Mouse (Mus musculus): ENCODE data around the gene Olfr694. TPM values are rescaled to one million over a fixed set of nuclear protein-coding genes. Genes with fewer than 3 reads are reported as not detected.

Olfr694 gene
- polyA plus RNA-seq, 1 experiment from 2014 or later: not detected

DNA sequence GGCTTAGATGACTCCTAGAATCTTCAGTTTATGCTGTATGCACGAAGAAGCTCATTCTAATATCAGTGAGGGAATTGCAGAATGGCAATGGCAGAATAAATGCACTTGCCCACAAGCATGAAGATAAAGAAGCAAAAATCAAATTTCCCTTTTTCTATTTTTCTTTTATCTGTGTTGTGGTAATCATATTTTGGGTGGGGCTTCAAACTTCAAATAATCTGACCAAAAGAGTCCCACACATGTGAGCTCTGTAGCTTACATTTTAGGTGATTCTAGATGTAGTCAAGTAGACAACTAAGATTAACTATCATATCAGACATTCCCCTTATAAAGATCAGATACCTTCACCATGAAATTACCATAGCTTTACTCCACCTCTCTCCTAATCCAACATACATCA, 41.8 kb downstream of the Olfr694 start:
- Histone ChIP-seq H3K27ac (replicated peaks) (no peak overlapping the region), H3K4me2 (replicated peaks) (no peak overlapping the region), H3K27me3 (no peaks in the 10 kb centered on the region), H3K9ac (replicated peaks) (no peak overlapping the region), H3K9me3 (no peaks in the 10 kb centered on the region), H3K36me3 (no peaks in the 10 kb centered on the region), H3K4me1 (no peaks in the 10 kb centered on the region), H3K4me3 (no peak overlapping the region)
- no peak for ATAC-seq (ENCODE audit: low FRiP score, low read depth)
- WGBS: 76% methylated on average over 1 of the region's 1 CpGs

DNA sequence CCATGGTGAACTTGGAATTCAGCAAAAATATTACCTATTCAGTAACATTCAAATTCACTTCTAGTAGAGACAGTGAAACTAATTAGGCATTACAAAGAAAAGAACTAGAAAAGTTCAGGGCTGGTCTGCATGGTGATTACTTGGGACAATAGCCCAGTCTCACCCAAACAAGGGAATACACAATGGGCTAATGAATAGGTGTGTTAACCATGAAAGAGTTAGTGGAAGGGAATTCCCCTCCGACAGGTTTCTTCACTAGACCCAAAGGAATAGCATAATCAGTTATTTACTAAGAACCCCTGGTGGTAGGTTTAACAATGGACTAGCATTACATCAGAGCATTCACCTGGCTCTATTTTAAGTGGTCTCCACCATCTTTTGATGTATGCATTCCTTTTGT, 46.4 kb downstream of the Olfr694 start:
- Histone ChIP-seq H3K4me2 (replicated peaks) (no peak overlapping the region), H3K27ac (replicated peaks) (no peak overlapping the region), H3K36me3 (no peaks in the 10 kb centered on the region), H3K4me3 (no peak overlapping the region), H3K4me1 (no peaks in the 10 kb centered on the region), H3K27me3 (no peaks in the 10 kb centered on the region), H3K9ac (replicated peaks) (no peak overlapping the region), H3K9me3 (no peaks in the 10 kb centered on the region)
- 70% methylated on average over 1 of the region's 1 CpGs for WGBS
- no peak for ATAC-seq (ENCODE audit: low FRiP score, low read depth)

DNA sequence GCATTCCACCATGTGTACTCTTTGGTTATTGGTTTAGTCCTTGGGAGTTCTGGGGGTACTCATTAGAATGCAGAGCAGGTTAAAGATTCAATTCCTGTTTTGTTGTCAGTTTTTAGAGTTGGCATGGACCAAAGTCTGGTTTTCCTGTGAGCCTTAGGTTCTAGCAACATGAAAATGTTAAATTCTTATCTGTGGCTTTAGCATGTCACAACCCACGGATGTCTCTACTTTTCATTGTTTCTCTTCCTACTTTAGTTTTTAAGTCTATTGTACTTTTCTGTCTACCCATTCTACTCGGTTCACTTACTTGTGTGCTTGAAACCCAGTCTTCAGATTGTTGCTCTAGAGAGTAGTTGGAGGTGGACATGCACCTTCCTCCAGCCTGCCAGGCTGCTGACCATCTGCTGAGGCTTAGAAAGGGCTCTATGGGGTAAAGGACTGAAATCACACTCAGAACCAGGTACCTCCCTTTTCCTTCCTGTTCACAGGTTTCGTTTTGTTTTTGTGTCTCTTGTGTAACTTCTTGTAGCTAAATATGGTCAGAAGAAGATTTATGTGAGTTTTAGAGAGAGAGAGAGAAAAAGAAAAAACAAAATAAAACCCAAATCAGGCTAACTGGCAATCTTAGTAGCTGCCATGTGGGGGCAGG, 47.3 kb downstream of the Olfr694 start:
- no peaks in the 10 kb centered on the region for H3K36me3 ChIP-seq
- H3K27ac ChIP-seq (replicated peaks): no peak overlapping the region
- H3K4me3 ChIP-seq: no peak overlapping the region
- H3K9me3 ChIP-seq: no peaks in the 10 kb centered on the region
- H3K27me3 ChIP-seq: no peaks in the 10 kb centered on the region
- H3K4me2 ChIP-seq (replicated peaks): no peak overlapping the region
- ATAC-seq (ENCODE audit: low FRiP score, low read depth): no peak
- WGBS: 73% methylated on average over 3 of the region's 3 CpGs
- no peak overlapping the region for H3K9ac ChIP-seq (replicated peaks)
- H3K4me1 ChIP-seq: no peaks in the 10 kb centered on the region

DNA sequence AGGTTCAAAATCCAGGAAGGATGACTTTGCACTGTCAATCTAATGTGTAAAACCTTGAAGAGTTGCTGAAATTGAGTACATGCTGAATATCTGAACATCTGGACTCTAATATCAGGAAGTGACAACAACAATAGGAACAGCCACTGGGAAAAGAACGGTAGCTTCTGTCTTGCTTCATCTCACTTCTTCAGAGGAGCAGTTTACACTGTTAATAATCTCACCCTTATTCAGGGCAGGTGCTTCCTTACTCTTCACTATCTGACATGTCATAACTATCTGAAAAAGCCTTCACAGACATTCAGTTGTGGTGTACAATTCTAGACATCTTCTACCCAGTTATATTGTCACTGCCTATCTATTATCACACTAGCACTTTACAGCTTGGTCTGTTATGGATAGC, 50.8 kb downstream of the Olfr694 start:
- no peaks in the 10 kb centered on the region for H3K36me3 ChIP-seq
- no peaks in the 10 kb centered on the region for H3K27me3 ChIP-seq
- no peak overlapping the region for H3K9ac ChIP-seq (replicated peaks)
- WGBS: 85% methylated on average over 1 of the region's 1 CpGs
- no peaks in the 10 kb centered on the region for H3K4me1 ChIP-seq
- H3K9me3 ChIP-seq: no peaks in the 10 kb centered on the region
- H3K27ac ChIP-seq (replicated peaks): no peak overlapping the region
- H3K4me2 ChIP-seq (replicated peaks): no peak overlapping the region
- H3K4me3 ChIP-seq: no peak overlapping the region
- ATAC-seq (ENCODE audit: low FRiP score, low read depth): no peak

DNA sequence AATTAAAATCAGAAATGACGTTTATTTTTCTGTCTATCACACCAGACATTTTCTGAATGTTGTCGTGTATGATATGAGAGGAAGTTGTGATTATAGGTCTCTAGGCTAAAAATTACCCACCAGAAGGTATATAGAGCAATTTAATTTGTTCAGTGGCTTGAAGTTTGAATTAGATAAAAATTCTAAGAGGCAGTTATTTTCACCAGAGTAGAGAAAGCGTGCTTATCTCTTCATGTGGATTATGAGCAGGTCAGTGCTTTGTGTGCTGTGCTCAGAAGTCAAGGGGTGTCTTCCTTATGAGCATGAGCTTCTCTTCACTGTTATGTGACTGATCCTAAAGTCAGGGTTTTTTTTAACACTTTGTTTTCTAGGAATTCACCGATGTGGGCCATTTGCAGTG, 56.1 kb downstream of the Olfr694 start:
- no peak overlapping the region for H3K4me3 ChIP-seq
- H3K9ac ChIP-seq (replicated peaks): no peak overlapping the region
- ATAC-seq (ENCODE audit: low FRiP score, low read depth): no peak
- no peaks in the 10 kb centered on the region for H3K4me1 ChIP-seq
- H3K27ac ChIP-seq (replicated peaks): no peak overlapping the region
- H3K27me3 ChIP-seq: no peaks in the 10 kb centered on the region
- H3K36me3 ChIP-seq: no peaks in the 10 kb centered on the region
- no peak overlapping the region for H3K4me2 ChIP-seq (replicated peaks)
- H3K9me3 ChIP-seq: no peaks in the 10 kb centered on the region
- 80% methylated on average over 4 of the region's 4 CpGs for WGBS

Other genes with a start within 250 kb of the Olfr694 start
- not detected in 2 replicates for gene Olfr693, start 11.2 kb downstream of the Olfr694 start, polyA plus RNA-seq (2016; fragmentation: Nextera tagmentation; extraction: Ambion mirVana)
- not detected in 2 replicates for gene Olfr695, start 24.6 kb upstream of the Olfr694 start, polyA plus RNA-seq (2016; fragmentation: Nextera tagmentation; extraction: Ambion mirVana)
- not detected in 2 replicates for gene Olfr697, start 50.6 kb upstream of the Olfr694 start, polyA plus RNA-seq (2016; fragmentation: Nextera tagmentation; extraction: Ambion mirVana)
- not detected in 2 replicates for gene Olfr698, start 63.6 kb upstream of the Olfr694 start, polyA plus RNA-seq (2016; fragmentation: Nextera tagmentation; extraction: Ambion mirVana)
- not detected in 2 replicates for gene Olfr699, start 101.4 kb upstream of the Olfr694 start, polyA plus RNA-seq (2016; fragmentation: Nextera tagmentation; extraction: Ambion mirVana)
- gene Olfr700, start 117.0 kb upstream of the Olfr694 start, polyA plus RNA-seq (2016; fragmentation: Nextera tagmentation; extraction: Ambion mirVana): not detected in 2 replicates
- not detected in 2 replicates for gene Olfr701, start 122.3 kb upstream of the Olfr694 start, polyA plus RNA-seq (2016; fragmentation: Nextera tagmentation; extraction: Ambion mirVana)
- not detected in 2 replicates for gene Olfr702, start 142.1 kb upstream of the Olfr694 start, polyA plus RNA-seq (2016; fragmentation: Nextera tagmentation; extraction: Ambion mirVana)
- gene Olfr703, start 151.5 kb upstream of the Olfr694 start, polyA plus RNA-seq (2016; fragmentation: Nextera tagmentation; extraction: Ambion mirVana): not detected in 2 replicates
- not detected in 2 replicates for gene Olfr704, start 171.4 kb upstream of the Olfr694 start, polyA plus RNA-seq (2016; fragmentation: Nextera tagmentation; extraction: Ambion mirVana)
- gene Olfr705, start 185.1 kb upstream of the Olfr694 start, polyA plus RNA-seq (2016; fragmentation: Nextera tagmentation; extraction: Ambion mirVana): not detected in 2 replicates
- gene Olfr706, start 196.3 kb upstream of the Olfr694 start, polyA plus RNA-seq (2016; fragmentation: Nextera tagmentation; extraction: Ambion mirVana): not detected in 2 replicates
- gene Olfr707, start 209.4 kb upstream of the Olfr694 start, polyA plus RNA-seq (2016; fragmentation: Nextera tagmentation; extraction: Ambion mirVana): not detected in 2 replicates
- gene Olfr1532-ps1, start 216.2 kb upstream of the Olfr694 start, polyA plus RNA-seq (2016; fragmentation: Nextera tagmentation; extraction: Ambion mirVana): not detected in 2 replicates
- not detected in 2 replicates for gene Olfr709-ps1, start 240.4 kb upstream of the Olfr694 start, polyA plus RNA-seq (2016; fragmentation: Nextera tagmentation; extraction: Ambion mirVana)

All from midbrain, embryonic 12.5 days (tissue).